Mouse (Mus musculus): ENCODE results near the gene Pik3c2b.

GRCm38 (mm10) chr1:133121246-133121645, 75.8 kb downstream of the Pik3c2b start:
- TF ChIP-seq EP300 (IDR thresholded peaks at IDR 0.05; ENCODE audit: low read depth) (no peak), CTCF (IDR thresholded peaks at IDR 0.05; ENCODE audit: low read depth) (no peak)

All from liver, postnatal 0 days (tissue).